Mouse (Mus musculus) adrenal gland, postnatal 4 days (tissue): ENCODE data around the gene Tmem178b. TPM values are rescaled to one million over a fixed set of nuclear protein-coding genes. Genes with fewer than 3 reads are reported as not detected.

ENCODE experiments used
- DNase-seq, 2 experiments: peaks; one replicate each; pipeline ENCODE4 v3.0.0; 2021 to 2022; ENCODE audit warnings: low spot score in 2 of 2, mixed read lengths in 2 of 2
- total RNA-seq, 2 experiments: library from RNA; stranded (reverse); gene quantifications; 2 replicates each; pipeline ENCODE4 v1.2.3; 2021

Tmem178b gene
- total RNA-seq, 2 experiments from 2014 or later, result 23.0 to 24.5 TPM

DNA sequence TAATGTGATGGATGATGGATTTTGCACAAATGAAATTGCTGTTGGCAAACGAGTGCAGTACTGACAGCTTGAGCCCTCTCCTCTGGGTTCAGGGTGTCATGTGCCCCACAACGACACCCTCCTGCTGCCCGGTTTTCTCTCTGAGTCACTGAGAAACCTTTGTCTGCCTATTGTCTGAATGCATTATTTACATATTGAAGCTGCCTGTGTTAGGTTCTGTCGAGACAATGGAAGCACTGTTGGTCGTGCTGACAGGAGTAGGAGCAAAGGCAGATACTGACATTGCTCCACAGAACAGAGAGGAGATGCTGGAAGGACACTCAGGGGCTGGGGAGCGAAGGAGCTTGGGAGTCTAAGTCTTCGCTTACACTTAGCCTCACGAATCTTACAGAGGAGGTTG is 44.2 kb downstream of the Tmem178b start:
- no peak for DNase-seq

DNA sequence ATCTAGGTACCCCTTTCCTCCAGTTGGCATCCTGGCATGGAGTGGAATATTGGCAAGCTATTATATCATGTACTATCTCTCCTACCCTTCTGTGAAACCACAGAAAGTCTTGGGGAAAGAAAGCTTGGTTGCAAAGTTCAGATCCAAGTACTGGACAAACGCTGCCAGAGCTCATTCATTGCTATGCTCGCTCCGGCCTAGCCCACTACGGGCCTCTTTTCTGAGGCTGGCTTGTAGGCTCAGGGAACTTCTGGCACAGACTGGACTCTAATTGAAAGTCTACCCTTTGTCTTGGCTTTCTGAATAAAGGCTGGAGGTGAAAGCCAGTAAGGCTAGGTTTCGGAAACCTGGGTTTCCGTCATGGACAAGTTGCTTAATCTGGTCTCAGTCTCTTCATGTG is 44.7 kb downstream of the Tmem178b start:
- DNase-seq, result no peak

DNA sequence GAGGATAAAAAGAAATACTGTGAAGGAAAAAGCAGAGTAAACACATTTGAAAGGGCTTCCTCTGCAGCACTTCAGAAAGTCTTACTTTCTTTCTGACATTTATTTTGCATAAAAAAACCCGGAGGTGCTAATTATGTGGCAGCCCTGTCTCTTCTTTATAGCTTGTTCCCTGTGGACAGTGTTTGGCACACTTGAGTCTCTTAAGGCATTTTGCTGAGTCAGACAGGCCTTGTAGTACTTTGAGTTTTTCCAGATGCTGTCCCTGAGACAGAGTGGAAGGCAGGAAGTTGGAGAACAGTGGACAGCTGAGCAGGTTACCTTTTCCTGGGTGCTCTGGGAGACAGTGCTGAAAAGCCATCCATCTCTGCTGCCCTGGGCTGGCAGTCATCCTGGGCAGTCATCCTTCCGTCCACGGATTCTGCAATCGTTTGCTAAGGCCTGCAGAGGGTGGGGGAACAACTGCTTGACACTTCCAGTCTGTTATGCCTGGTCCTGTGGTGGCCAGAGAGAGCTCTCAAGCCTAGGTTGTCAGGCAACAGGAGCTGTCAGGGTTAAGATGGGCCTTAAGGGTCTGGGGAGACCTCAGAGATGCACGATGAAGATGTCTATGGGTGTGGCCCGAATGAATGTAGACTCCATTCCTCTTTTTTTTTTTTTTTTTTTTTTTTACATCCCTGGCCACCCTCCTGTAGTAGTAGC is 46.1 kb downstream of the Tmem178b start:
- DNase-seq, result no peak

DNA sequence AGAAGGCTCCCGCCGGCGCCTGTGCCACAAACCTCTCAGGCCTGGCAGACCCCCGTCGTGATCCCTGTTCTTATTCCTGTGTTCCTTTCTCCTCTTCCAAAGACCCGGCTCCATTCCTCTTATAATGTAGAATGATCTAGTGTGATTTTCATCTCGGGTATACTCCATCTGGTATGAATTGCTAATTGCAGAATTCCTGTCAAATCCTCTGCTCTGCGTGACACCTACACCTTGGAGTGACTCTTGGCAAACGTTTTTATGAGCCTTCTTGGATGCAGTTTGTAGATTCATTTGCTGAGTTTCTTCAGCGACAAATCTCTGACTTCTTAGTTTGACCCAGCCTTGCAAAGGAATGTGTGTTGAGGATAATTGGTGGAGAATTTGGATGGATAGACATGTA is 53.4 kb downstream of the Tmem178b start:
- DNase-seq, result no peak

DNA sequence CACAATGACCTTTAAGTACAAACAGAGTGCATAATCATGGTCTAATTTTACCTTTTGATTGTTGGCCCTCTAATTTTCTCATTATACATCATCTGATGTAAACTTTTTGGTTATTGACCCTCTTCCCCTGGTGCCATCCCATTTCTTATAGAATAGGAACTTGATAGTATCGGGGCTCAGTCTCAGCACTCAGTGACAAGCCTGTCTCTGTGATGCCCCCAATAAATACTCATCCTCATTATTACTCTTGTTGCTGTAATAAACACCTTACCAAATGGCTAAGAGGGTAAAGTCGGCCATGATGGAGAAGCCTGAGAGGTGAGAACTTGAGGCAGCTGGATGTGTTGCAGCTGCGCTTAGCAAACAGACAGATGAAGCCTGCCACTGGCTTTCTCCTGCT is 63.5 kb downstream of the Tmem178b start:
- DNase-seq, result no peak

DNA sequence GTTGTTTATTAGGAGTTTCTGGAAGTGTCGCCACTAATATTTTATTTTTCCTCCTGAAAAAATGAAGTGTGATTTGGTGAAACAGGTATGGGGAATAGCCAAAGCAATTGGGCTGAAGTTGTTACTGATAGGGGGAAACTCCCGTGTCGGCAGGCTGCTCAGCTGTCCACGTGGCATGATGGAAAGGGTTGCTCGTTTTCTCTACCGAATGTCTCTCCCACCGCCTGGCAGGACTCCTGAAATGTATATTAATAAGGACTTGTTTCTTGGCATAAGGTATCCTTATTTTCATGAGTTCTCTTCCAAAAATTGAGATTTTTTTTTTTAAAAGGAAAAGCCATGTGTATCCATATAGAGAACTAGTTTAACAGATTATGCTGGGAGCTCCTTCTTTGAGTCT is 67.8 kb downstream of the Tmem178b start:
- no peak for DNase-seq

DNA sequence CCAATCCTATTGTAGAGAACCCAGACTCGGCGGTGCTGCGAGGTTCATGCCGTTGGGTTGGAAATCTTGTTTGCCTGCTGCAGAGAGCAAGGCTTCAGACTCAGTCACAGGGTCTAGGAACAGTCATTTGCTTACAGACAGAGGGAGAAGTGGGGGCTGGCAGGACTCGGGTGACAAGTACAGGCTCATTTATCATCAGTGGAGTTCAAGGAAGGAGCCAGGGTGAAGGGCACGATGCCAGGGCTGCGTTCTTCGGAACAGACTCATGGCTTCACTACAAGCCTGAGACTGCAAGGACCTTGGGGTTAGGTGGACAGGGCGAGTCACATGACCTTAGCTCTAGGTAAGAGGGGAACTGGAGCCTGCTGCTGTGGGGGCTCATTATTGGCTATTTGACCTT is 71.8 kb downstream of the Tmem178b start:
- DNase-seq, result peak in 1 of 2 experiments; percentile 14

DNA sequence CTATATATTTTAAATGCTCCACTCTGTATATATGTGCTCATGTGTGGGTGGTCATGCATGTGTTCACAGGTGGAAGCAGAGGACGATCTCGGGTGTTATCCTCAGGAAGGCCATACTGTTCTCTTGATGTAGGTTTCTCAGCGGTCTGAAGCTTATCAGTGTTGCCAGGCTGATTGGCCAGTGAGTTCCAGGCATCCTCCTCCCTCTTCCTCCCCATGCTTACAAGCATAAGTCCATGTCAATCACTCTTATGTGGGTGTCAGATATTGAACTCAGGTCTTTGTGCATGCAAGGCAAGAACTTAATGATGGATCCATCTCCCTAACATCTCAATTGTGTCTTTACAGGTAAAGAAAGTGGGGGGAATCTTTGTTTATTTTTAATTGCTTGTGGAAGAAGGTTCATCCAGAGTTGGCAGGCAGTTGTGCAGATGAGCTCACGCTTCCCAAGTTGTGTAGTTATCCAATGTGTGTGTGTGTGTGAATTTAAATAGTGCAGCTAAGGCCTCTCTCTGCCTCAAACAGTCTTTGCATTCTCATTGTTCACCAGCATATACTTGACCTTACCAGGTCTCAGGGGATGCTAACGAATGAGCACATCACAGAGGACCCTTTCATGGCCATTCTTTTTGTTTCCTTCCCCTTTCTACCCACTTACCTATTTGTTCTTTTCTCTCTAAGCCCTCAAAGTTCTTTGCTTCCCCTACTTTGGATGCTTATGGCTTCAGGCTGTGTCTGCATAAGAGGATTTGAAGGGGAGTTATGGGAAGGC is 72.8 kb downstream of the Tmem178b start:
- no peak for DNase-seq

DNA sequence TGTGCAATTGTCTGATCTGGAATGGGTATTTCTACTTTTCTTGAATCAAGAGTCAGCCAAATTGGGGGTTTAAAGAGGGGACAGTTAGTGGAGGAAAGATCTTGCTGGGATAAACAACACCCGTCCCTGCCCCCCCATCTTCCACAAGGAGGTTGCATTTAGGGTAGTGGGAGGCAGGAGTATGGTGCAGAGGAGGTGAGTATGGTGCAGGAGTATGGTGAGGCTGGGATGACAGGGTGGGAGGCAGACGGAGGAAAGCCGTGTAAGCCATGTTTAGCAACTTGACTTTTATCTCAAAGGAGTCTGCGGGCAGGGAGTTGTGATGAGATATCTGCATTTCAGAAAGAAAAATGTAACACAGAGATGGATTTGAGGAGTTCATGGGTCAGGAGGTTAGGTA is 73.5 kb downstream of the Tmem178b start:
- no peak for DNase-seq

DNA sequence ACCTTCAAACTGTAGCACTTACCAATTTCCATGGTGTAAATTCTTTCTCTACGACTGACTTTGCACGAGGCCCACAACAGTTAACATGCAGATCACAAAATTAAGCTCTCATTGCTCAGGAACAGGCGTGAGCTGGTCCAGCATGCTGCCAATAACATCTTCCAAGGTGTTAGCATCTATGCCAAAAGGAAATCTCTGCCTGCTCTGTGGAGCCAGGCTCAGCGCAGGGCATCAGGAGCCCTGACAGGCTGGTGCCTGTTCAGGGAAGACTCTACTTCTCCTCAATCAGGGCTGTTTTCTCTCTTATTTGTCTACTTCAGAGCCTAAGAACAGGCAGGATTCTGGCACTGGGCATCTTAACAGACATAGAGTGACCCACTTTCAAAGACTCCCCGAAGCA is 80.9 kb downstream of the Tmem178b start:
- no peak for DNase-seq

DNA sequence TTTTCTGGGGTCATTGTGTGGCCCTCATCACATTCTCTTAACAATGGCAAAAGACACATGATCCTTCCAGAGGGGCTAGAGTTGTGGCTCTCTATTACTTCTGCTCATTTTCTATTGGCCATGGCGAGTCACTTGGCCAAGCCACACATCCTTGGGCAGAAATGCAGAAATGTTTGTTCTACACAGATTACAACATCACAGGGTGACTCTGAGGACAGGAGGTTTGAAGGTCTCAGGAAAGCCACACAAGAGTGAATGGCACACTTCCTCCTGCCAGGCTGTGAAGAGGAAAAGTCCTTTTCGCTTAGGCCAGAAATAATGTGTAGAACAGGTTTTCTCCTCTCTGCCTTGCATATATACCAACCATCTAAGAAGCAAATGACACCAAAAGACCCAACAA is 82.1 kb downstream of the Tmem178b start:
- DNase-seq, result no peak

DNA sequence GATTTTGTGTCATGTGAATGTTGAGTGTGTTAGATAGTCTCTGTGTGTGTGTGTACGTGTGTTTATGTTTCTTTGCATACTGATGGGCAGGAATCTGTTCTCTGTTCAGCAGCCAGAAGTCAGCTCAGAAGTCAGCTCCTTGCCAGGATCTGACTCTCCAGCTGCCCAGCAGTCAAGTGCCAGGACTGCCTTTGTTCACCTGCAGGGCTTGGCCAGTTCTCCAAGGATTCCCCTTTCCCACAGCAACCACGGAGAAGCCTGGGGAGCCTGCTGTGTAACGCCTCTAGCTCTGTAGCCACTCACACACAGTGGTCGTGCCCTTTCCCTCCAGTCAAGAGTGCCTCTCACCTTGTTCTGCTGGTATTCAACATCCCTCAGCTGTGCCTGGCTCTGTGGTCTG is 91.5 kb downstream of the Tmem178b start:
- no peak for DNase-seq

DNA sequence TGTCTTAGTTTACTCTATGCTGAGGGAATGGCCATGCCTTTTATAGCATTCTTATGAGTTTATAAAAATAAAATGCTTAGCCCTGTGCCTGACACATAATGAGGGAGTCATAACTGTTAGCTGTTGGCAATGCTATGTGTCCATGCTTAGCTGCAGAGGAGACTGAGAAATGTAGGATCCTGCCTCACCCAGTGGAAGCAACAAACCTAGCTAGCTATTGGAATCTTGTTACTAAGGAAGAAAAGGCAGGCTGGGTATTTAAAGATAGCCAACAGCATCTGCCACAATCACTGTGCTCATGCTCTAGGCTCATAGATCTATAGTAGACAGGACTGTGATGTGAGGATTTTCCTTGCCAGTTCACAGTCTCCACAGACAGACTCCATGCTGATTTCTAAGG is 97.2 kb downstream of the Tmem178b start:
- no peak for DNase-seq

DNA sequence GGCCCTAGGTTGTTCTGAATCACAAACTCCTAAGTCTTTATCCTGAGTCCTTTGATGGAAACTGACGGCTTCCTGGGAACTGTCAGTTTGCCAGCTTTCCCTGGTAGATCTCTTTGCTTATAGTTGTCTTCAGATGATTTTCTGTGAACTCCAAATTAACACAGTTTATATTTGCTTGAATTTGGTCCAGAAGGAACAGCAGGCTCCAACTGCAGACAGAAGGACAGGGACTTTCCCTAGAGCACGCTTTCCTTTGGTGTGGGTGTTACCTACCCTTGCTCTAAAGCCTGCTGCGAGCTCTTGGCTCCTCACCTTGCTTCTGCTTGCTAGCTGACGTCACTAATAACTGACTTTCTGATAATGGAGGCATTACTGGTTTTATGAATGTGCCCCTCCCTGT is 105.9 kb downstream of the Tmem178b start:
- DNase-seq, result no peak

DNA sequence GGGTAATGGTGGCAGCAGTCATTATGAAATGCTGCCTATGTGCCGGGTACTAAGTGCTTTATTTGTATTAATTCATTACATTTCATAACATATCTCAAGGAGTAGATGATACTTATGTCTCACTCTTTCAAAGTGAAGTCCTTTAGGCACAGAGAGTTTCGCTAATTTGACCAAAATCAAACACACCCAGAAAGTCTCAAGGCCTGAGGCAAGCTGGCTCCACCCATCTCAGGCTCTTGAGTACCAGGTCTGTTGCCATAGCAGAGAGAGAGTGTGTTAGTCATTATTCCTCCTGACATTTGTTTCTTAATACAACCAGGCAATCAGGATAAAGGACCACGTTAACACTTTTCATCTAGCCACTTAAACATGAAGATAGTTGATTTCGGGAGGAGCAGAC is 117.7 kb downstream of the Tmem178b start:
- DNase-seq, result no peak

DNA sequence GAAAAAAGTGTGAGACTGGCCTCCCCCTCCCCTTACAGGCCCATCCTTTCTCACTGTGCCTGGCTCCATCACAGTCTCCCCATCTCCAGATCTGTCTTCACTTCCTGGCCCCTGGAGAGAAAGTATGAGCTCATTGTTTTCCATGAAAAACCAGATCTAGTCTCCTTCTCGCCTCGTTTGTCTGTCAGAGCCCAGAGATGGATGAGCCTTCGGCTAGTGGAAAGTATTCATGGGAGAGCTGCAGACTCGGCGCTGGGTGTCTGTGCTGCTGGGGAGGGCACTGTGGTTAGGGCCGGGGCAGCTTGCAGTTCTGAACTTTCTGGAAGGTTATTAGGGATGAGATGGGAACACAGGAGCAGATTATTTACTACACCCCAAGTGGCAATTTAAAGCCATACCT is 118.9 kb downstream of the Tmem178b start:
- no peak for DNase-seq

DNA sequence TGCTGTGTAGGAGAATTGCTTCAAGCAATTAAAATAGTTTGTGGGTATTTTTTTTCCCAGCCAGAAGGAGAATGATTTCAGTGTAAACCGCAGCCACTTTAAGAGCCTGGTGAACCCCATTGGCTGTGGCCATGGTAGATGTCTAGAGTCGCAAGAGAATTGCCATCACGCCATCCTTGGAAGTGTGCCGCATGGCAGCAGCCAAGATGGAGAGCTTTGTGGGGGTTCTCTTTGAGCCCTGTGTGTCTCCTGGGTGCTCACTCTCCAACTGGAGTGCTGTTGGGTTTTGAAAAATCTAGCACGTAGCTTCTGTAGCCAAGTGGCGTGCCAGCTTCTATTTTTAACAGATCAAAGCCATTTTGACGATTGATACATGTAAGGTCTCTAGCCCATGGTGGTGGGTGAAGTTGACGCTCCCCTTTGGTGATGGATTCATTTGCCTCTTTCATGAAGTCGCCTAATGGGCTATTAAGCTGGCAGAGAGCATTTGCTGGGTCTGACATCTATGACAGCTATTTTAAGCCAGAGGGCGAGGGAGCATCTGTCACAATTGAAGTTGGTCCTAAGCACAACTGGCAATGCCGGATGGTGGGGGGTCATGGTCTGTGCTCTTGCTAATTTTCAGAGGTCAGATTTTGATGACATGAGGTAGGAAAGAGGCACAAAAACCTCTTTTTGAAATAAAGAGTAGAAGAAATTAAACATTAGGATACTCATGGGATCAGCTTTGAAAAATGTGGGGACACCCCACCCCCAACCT is 133.1 kb downstream of the Tmem178b start:
- no peak for DNase-seq

DNA sequence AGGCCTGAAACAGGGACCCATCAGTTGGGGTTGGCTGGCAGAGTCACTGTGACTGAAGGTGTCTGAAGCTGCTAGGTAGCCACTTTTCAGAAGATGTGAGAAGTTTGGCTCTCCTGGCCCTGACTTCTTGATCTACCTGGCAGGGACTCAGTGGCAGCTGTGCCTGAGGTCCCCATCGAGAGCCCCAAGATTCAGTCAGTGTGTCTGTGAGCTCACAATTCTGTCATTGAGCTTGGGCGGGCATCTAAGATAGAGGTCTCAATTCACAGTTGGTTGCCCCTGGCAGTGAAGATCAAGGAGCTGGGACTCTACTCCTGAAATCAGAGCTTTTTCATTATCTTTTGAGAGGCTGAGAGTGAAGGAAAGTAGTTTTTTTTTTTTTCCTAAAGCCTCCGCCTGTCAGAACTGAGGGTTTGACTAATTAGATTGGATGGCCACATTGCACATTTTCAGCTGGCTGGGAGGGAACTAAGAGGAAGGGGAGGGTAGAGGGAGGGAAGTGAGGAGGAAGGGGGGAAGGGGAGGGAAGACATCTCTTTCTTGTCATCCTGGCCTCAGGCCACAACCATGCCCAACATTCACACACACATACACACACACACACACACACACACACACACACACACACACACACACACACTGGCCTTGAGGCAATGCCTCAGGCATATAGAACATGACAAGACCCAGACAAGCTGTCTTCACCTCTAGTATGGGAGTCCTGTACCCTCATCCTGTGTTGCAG is 135.3 kb downstream of the Tmem178b start:
- no peak for DNase-seq

DNA sequence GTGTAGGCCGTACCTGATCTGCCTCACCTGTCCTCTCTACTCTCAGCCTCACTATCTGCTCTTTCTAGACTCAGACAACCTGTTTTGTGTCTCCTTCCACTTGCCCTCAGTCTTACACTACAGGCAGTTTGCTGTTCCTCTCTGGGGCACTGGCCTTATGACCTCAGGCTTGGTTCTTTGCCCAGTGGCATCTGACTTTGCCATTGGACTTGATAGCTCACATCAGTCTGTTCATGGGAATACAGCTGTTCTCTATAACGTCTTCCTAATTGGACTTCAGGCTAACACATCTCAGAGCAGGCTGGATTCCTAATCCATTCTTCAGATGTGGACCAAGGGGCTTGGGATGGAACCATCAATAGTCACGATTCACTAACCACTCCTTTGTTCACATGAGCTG is 136.6 kb downstream of the Tmem178b start:
- no peak for DNase-seq

DNA sequence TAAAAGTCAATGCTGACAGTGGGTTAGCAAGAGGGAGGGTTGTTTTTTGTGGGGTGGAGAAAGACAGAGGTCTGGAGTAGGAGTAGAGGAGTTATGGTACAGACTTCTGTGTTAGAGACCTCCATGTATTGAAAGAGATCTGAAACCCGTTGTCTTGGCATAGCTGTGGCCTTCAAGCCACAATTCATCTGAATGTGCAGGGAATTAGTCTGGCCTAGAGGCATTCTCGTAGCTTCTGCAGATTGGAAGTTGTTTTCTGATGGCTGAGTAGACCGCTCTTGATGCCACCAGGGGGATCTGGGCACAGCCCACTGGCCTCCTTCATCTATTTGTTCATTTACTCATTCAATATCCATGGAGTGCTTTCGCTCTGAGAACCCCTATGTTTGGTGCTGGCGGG is 138.0 kb downstream of the Tmem178b start:
- DNase-seq, result no peak

DNA sequence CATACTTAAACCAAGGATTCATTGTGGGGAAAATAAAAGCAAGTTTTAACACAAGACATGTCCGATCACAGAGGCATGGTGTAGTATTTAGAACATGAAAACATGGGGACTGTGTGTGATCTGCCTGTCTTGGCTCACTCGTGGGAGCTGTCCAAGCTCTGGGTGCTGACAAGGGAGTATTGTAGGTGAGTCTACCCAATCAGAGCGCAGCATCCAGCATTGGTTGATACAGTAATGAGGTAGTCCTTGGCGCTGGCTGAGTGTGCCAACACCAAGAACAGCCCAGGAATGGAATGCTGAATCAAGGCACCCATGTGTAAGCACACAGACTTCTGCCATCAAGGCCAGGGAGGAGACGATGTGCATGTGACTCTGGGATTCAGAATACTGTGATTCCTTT is 138.5 kb downstream of the Tmem178b start:
- no peak for DNase-seq

DNA sequence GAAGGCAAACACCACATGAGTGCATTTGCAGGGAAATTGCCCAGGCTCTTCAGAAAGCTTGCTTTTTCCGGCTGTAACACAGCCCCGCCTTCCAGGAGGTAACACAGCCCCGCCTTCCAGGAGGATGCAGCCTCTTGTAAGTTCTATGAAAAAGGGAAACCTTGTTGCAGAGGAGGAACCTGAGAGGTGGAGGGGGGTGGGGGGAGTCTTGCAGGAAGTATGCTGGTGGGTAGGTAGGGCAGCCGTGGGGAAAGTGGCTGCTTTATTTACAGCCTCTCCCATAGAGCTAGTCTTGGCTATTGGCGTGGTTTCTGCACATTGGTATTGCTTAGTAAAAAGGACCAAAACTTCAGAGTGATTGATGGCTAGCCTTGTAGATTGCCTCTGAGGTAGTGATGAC is 140.3 kb downstream of the Tmem178b start:
- no peak for DNase-seq
